Mouse (Mus musculus) CH12.LX (cell line): ENCODE results near the gene Atg16l2. TPM values are rescaled to one million over a fixed set of nuclear protein-coding genes. Genes with fewer than 3 reads are reported as not detected.

Source experiments
- DNase-seq: peaks from one replicate; pipeline ENCODE4 v3.0.0-alpha.2; 2013; ENCODE audit errors: extremely low read depth
- H3K27ac ChIP-seq: 2 replicates; pipeline ENCODE4 v1.5.1; 2012; ENCODE audit warnings: low read depth, mild to moderate bottlenecking, control low read depth, moderate library complexity; ENCODE audit not compliant: insufficient read depth
- H3K27me3 ChIP-seq: replicated peaks from 2 replicates; pipeline ENCODE3; 2012; ENCODE audit warnings: inconsistent platforms
- H3K36me3 ChIP-seq, 2 experiments: replicated peaks in 1 of 2; 2 replicates each; pipeline versions ENCODE3 to v1.6.1; 2012; ENCODE audit warnings: inconsistent platforms in 1 of 2, low read length in 1 of 2, mild to moderate bottlenecking in 1 of 2, mixed read lengths in 1 of 2, moderate library complexity in 1 of 2; ENCODE audit not compliant: control insufficient read depth in 1 of 2, insufficient read depth in 1 of 2
- H3K4me1 ChIP-seq, 2 experiments: 2 replicates each; pipeline ENCODE4 v1.6.1; 2012; ENCODE audit warnings: inconsistent platforms in 1 of 2, moderate library complexity in 1 of 2; ENCODE audit not compliant: insufficient read depth in 2 of 2, control insufficient read depth in 1 of 2
- H3K4me2 ChIP-seq: 2 replicates; pipeline ENCODE4 v1.6.1; 2012; ENCODE audit warnings: low read depth, mild to moderate bottlenecking, control low read depth; ENCODE audit not compliant: poor library complexity, insufficient read depth, severe bottlenecking
- H3K4me3 ChIP-seq, 3 experiments: fragments of 150-350 bp in 1 of 3; sonication (generic) in 1 of 3; replicated peaks in 1 of 3; 2 replicates each; pipeline versions ENCODE3 to v1.5.1; 2011 to 2012; ENCODE audit warnings: low read depth in 2 of 3, low read length in 2 of 3, mild to moderate bottlenecking in 2 of 3, moderate library complexity in 2 of 3, control low read depth in 1 of 3, improper control_type of control experiment in 1 of 3, inconsistent platforms in 1 of 3, mixed read lengths in 1 of 3; ENCODE audit not compliant: poor library complexity in 1 of 3
- H3K79me2 ChIP-seq: replicated peaks from 2 replicates; pipeline ENCODE4 v1.6.1; 2012; ENCODE audit warnings: mild to moderate bottlenecking, moderate library complexity; ENCODE audit not compliant: control insufficient read depth, poor library complexity, insufficient read depth, severe bottlenecking; ENCODE audit errors: extremely low read depth
- H3K9ac ChIP-seq: 2 replicates; pipeline ENCODE4 v1.6.1; 2012; ENCODE audit warnings: low read depth, mild to moderate bottlenecking, control low read depth, moderate library complexity; ENCODE audit not compliant: insufficient read depth
- H3K9me3 ChIP-seq: replicated peaks from 2 replicates; pipeline ENCODE3; 2012; ENCODE audit warnings: low read length, inconsistent platforms, mixed read lengths
- BHLHE40 ChIP-seq: IDR thresholded peaks from 2 replicates; pipeline ENCODE4 v1.6.1; 2011; ENCODE audit warnings: mild to moderate bottlenecking, low read depth, low read length, improper control_type of control experiment
- CHD1 ChIP-seq: IDR thresholded peaks from 2 replicates; pipeline ENCODE4 v1.6.1; 2012; ENCODE audit warnings: low read depth, low read length, improper control_type of control experiment, inconsistent platforms
- CHD2 ChIP-seq: IDR thresholded peaks from 2 replicates; pipeline ENCODE4 v1.6.1; 2011; ENCODE audit warnings: low read length, improper control_type of control experiment
- E2F4 ChIP-seq: IDR thresholded peaks from 2 replicates; pipeline ENCODE4 v1.6.1; 2011; ENCODE audit warnings: low read depth, low read length, improper control_type of control experiment; ENCODE audit not compliant: insufficient replicate concordance
- ELF1 ChIP-seq: IDR thresholded peaks from 2 replicates; pipeline ENCODE4 v1.6.1; 2014; ENCODE audit warnings: low read depth, mild to moderate bottlenecking, inconsistent platforms, low read length, improper control_type of control experiment
- EP300 ChIP-seq: IDR thresholded peaks from 2 replicates; pipeline ENCODE4 v1.6.1; 2011; ENCODE audit warnings: low read length, improper control_type of control experiment
- IRF4 ChIP-seq: IDR thresholded peaks from 2 replicates; pipeline ENCODE4 v1.6.1; 2014; ENCODE audit warnings: low read depth, mild to moderate bottlenecking, inconsistent platforms, low read length, improper control_type of control experiment
- KAT2A ChIP-seq: IDR thresholded peaks from 2 replicates; pipeline ENCODE4 v1.6.1; 2012; ENCODE audit warnings: low read length, improper control_type of control experiment, inconsistent platforms; ENCODE audit not compliant: insufficient replicate concordance
- MAFK ChIP-seq: IDR thresholded peaks from 2 replicates; pipeline ENCODE4 v1.6.1; 2011; ENCODE audit warnings: low read length, improper control_type of control experiment; ENCODE audit not compliant: insufficient replicate concordance
- MAZ ChIP-seq: IDR thresholded peaks from 2 replicates; pipeline ENCODE4 v1.6.1; 2012; ENCODE audit warnings: low read depth, mild to moderate bottlenecking, inconsistent platforms, low read length, improper control_type of control experiment, moderate library complexity
- MEF2A ChIP-seq: IDR thresholded peaks from 2 replicates; pipeline ENCODE4 v1.6.1; 2014; ENCODE audit warnings: low read depth, mild to moderate bottlenecking, inconsistent platforms, low read length, improper control_type of control experiment, borderline replicate concordance
- MYC ChIP-seq: IDR thresholded peaks from 2 replicates; pipeline ENCODE4 v1.6.1; 2011; ENCODE audit warnings: low read depth, mild to moderate bottlenecking, improper control_type of control experiment, low read length
- NELFE ChIP-seq: IDR thresholded peaks from 2 replicates; pipeline ENCODE4 v1.6.1; 2011; ENCODE audit warnings: low read depth, low read length, improper control_type of control experiment
- POLR2A ChIP-seq: IDR thresholded peaks from 2 replicates; pipeline ENCODE4 v1.6.1; 2011; ENCODE audit warnings: low read depth, mild to moderate bottlenecking, improper control_type of control experiment, low read length
- POLR2AphosphoS2 ChIP-seq: IDR thresholded peaks from 2 replicates; pipeline ENCODE4 v1.6.1; 2011; ENCODE audit warnings: low read depth, low read length, improper control_type of control experiment
- RAD21 ChIP-seq: IDR thresholded peaks from 2 replicates; pipeline ENCODE4 v1.6.1; 2011; ENCODE audit warnings: low read depth, mild to moderate bottlenecking, low read length, improper control_type of control experiment, moderate library complexity
- SIN3A ChIP-seq: IDR thresholded peaks from 2 replicates; pipeline ENCODE4 v1.6.1; 2012; ENCODE audit warnings: low read length, improper control_type of control experiment, inconsistent platforms
- USF1 ChIP-seq: IDR thresholded peaks from 2 replicates; pipeline ENCODE4 v1.6.1; 2014; ENCODE audit warnings: low read depth, mild to moderate bottlenecking, inconsistent platforms, low read length, improper control_type of control experiment
- USF2 ChIP-seq: conservative IDR thresholded peaks from 2 replicates; pipeline ENCODE4 v1.6.1; 2011; ENCODE audit warnings: low read depth, low read length, improper control_type of control experiment
- ZC3H11A ChIP-seq: IDR thresholded peaks from 2 replicates; pipeline ENCODE4 v1.6.1; 2012; ENCODE audit warnings: low read depth, mild to moderate bottlenecking, inconsistent platforms, low read length, improper control_type of control experiment
- dilution Hi-C: fragments of 300-500 bp; cut with MboI; formaldehyde crosslinking; loops from 2 replicates; pipeline ENCODE4 v1.14.3; 2020; ENCODE audit warnings: low sequenced_read_pairs; ENCODE audit not compliant: extremely low pct_unique_long_range_greater_than_20kb, extremely low pct_ligation_motif_present
- in situ Hi-C: fragments of 300-500 bp; cut with MboI; formaldehyde crosslinking; loops from 3 replicates; pipeline ENCODE4 v1.14.3; 2019; ENCODE audit warnings: low sequenced_read_pairs, low pct_ligation_motif_present, low pct_unique_long_range_greater_than_20kb, mixed read lengths
- polyA plus RNA-seq: library from polyadenylated mRNA; unstranded; fragments of >175 nt; gene quantifications from 2 replicates; pipeline ENCODE4 v1.2.1, GENCODE M21; 2012; ENCODE audit warnings: low read depth; ENCODE audit not compliant: insufficient read length
- total RNA-seq, 2 experiments: library from RNA; depleted of rRNA; stranded (reverse); fragments of 300-350 nt in 1 of 2; fragments of >200 nt in 1 of 2; gene quantifications; 2 replicates each; pipeline ENCODE4 v1.2.3; 2012 to 2014

The Atg16l2 gene
- total and polyA plus RNA-seq, 3 experiments, result 12.7 to 43.8 (median 15.4) TPM

- dilution Hi-C loops (no loop called here), in situ Hi-C loops (no loop called here)
- H3K36me3 ChIP-seq, result peaks cover 57 to 89% of the 10 kb centered on the region in 2 experiments
These were observed 19.3 kb downstream of the Atg16l2 start for GRCm38 (mm10) chr7:101282721-101283120.

DNA sequence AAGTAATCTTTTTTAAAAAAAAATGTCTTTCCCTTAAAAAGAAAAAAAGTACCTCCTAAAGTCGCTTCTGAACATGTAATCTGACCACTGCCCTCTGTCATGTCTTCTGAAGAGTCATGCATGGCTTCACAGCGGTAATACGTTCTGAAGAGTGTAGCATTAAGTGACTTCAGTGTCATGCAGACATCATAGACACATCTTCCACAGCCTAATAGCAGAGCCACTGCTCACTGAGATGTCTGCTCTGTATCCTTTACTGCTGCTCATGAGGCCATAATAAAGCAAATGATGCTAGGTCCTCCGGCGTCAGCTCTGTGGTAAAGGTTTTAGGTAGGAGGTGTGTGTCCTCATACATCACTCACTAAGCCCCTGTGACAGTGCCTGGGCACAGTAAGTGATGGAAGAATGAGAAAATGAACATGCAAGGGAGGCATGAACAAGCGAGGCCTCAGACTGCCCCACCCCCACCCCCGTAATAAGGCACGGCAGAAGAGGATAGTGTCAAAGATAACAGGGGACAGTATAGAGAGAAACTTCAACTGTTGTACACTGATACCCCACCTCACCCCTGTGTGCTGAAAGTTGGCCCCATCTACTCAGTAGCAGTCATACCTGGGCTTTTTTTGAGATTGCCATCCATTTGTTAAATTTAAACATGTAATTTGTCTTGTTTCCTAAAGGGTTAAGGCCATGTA lies 29.4 kb downstream of the Atg16l2 start:
- Histone ChIP-seq H3K36me3 (peaks cover 51 to 84% of the 10 kb centered on the region in 2 experiments), H3K9me3 (no peaks in the 10 kb centered on the region), H3K79me2 (0 out of 2 replicates have a peak, but pooled peaks cover 2% of the 10 kb centered on the region), H3K4me3 (no peak overlapping the region), H3K4me1 (peaks cover 0 to 1% of the 10 kb centered on the region in 2 experiments; a peak in 1 of 4 replicates), H3K9ac (no peak overlapping the region), H3K27ac (0 out of 2 replicates have a peak overlapping the region, but pooled peaks have one; percentile 7), H3K4me2 (no peak overlapping the region), H3K27me3 (no peaks in the 10 kb centered on the region)
- no peak for TF ChIP-seq NELFE
- no peak for TF ChIP-seq ELF1
- DNase-seq, result no peak
- dilution Hi-C loops, result no loop called here
- in situ Hi-C loops, result no loop called here

More at GRCm38 (mm10) chr7:101282721-101283120, 19.3 kb downstream of the Atg16l2 start:
- DNase-seq, result no peak
- Histone ChIP-seq H3K27ac (no peak overlapping the region), H3K27me3 (no peaks in the 10 kb centered on the region), H3K4me2 (no peak overlapping the region), H3K9me3 (no peaks in the 10 kb centered on the region), H3K79me2 (no peaks in the 10 kb centered on the region; the same call in 1 of the 2 replicates), H3K4me3 (no peak overlapping the region), H3K9ac (no peak overlapping the region), H3K4me1 (peaks cover 2 to 13% of the 10 kb centered on the region in 2 experiments; a peak in 3 of 4 replicates)
- TF ChIP-seq E2F4 (no peak), CHD2 (no peak), IRF4 (no peak), SIN3A (no peak), MYC (no peak), BHLHE40 (no peak), USF2 (no peak), USF1 (no peak), MEF2A (no peak), ZC3H11A (no peak), CHD1 (no peak), MAFK (no peak), EP300 (no peak), RAD21 (no peak), MAZ (no peak), ELF1 (no peak), POLR2A (no peak), KAT2A (no peak), POLR2AphosphoS2 (no peak)
